Mouse (Mus musculus): Measurements from ENCODE around the gene Coro2b.

DNA sequence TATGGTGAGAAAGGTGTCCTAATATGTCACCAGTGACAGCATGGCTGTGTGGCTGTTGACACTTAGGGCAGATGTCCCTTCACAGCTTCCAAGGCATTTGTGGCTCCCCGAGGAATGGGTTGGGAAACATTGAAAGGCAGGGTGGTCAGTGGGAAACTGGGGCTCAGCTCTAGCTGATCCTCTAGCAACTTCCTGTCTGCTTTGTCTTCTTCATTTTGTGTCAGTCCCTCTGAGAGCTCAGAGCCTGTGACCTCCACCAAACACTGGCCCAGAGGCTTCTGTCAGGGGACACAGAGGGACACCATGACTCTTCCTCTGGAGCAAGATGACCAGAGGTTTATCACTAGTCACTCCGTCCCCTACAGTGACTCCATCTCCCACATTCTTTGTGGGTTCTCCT is 2.7 kb downstream of the Coro2b start:
- TF ChIP-seq POLR2A (IDR thresholded peaks at IDR 0.05; ENCODE audit: insufficient read depth, low read length) (no peak), CTCF (IDR thresholded peaks at IDR 0.05; ENCODE audit: low read depth, low read length) (no peak)

Data from ES-Bruce4 (cell line).